Mouse (Mus musculus) MEL (cell line): Measurements from ENCODE around the gene Samd10. TPM values are rescaled to one million over a fixed set of nuclear protein-coding genes. Genes with fewer than 3 reads are reported as not detected.
A peak's percentile ranks its signal among the peaks of the same experiment; 100 is the strongest.

Experiments
- DNase-seq: peaks from one replicate; pipeline ENCODE4 v3.0.0; 2011; ENCODE audit warnings: low read depth, low spot score
- H3K27ac ChIP-seq: 2 replicates; pipeline ENCODE4 v1.5.1; 2012; ENCODE audit warnings: low read depth, mild to moderate bottlenecking, control low read depth, low read length, moderate library complexity; ENCODE audit not compliant: control insufficient read depth
- H3K27me3 ChIP-seq, 2 experiments: fragments of 150-350 bp in 1 of 2; sonication (generic) in 1 of 2; 2 replicates each; pipeline ENCODE4 v1.6.1; 2012; ENCODE audit warnings: low read length in 2 of 2, mild to moderate bottlenecking in 2 of 2, improper control_type of control experiment in 1 of 2, moderate library complexity in 1 of 2; ENCODE audit not compliant: insufficient read depth in 2 of 2, control insufficient read depth in 1 of 2
- H3K36me3 ChIP-seq, 2 experiments: 2 replicates each; pipeline ENCODE4 v1.6.1; 2012 to 2014; ENCODE audit warnings: low read length in 2 of 2, improper control_type of control experiment in 1 of 2, inconsistent platforms in 1 of 2, mild to moderate bottlenecking in 1 of 2; ENCODE audit not compliant: insufficient read depth in 2 of 2, control insufficient read depth in 1 of 2
- H3K4me1 ChIP-seq, 2 experiments: fragments of 150-350 bp in 1 of 2; sonication (generic) in 1 of 2; 2 replicates each; pipeline ENCODE4 v1.6.1; 2012; ENCODE audit warnings: low read length in 2 of 2, improper control_type of control experiment in 1 of 2, mild to moderate bottlenecking in 1 of 2; ENCODE audit not compliant: insufficient read depth in 2 of 2, control insufficient read depth in 1 of 2
- H3K4me3 ChIP-seq, 2 experiments: fragments of 150-350 bp in 1 of 2; sonication (generic) in 1 of 2; 2 replicates each; pipeline ENCODE4 v1.5.1; 2012; ENCODE audit warnings: low read depth in 2 of 2, low read length in 2 of 2, mild to moderate bottlenecking in 2 of 2, moderate library complexity in 2 of 2, control low read depth in 1 of 2, improper control_type of control experiment in 1 of 2; ENCODE audit not compliant: control insufficient read depth in 1 of 2, insufficient read depth in 1 of 2
- H3K79me2 ChIP-seq: 2 replicates; pipeline ENCODE4 v1.6.1; 2012; ENCODE audit warnings: mild to moderate bottlenecking, low read length, moderate library complexity; ENCODE audit not compliant: control insufficient read depth, poor library complexity, insufficient read depth
- H3K9ac ChIP-seq: 2 replicates; pipeline ENCODE4 v1.6.1; 2012; ENCODE audit warnings: low read depth, mild to moderate bottlenecking, control low read depth, low read length, moderate library complexity; ENCODE audit not compliant: control insufficient read depth, poor library complexity, severe bottlenecking
- H3K9me3 ChIP-seq: fragments of 150-350 bp; sonication (generic); replicated peaks from 2 replicates; pipeline ENCODE4 v1.6.1; 2012; ENCODE audit warnings: mild to moderate bottlenecking, low read length, improper control_type of control experiment, moderate library complexity; ENCODE audit not compliant: insufficient read depth
- CTCF ChIP-seq, 3 experiments: IDR thresholded peaks in 2 of 3; conservative IDR thresholded peaks in 1 of 3; 2 replicates each; pipeline ENCODE4 v1.5.1; 2011 to 2012; ENCODE audit warnings: low read length in 3 of 3, low read depth in 2 of 3, mild to moderate bottlenecking in 2 of 3, improper control_type of control experiment in 1 of 3, inconsistent platforms in 1 of 3, mixed read lengths in 1 of 3, moderate library complexity in 1 of 3; ENCODE audit not compliant: control insufficient read depth in 1 of 3, insufficient read depth in 1 of 3, poor library complexity in 1 of 3, severe bottlenecking in 1 of 3
- ELF1 ChIP-seq: IDR thresholded peaks from 2 replicates; pipeline ENCODE4 v1.6.1; 2014; ENCODE audit warnings: low read depth, mild to moderate bottlenecking, inconsistent platforms, low read length, improper control_type of control experiment, moderate library complexity
- EP300 ChIP-seq, 2 experiments: IDR thresholded peaks; 2 replicates each; pipeline ENCODE4 v1.6.1; 2011; ENCODE audit warnings: improper control_type of control experiment in 2 of 2, low read length in 2 of 2, low read depth in 1 of 2, mild to moderate bottlenecking in 1 of 2
- GATA1 ChIP-seq: IDR thresholded peaks from 2 replicates; pipeline ENCODE4 v1.6.1; 2011; ENCODE audit warnings: low read depth, low read length, improper control_type of control experiment
- HCFC1 ChIP-seq: IDR thresholded peaks from 2 replicates; pipeline ENCODE4 v1.6.1; 2012; ENCODE audit warnings: low read depth, mild to moderate bottlenecking, inconsistent platforms, low read length, improper control_type of control experiment, moderate library complexity
- MAX ChIP-seq: IDR thresholded peaks from 2 replicates; pipeline ENCODE4 v1.6.1; 2011; ENCODE audit warnings: low read length, improper control_type of control experiment
- MXI1 ChIP-seq: IDR thresholded peaks from 2 replicates; pipeline ENCODE4 v1.6.1; 2011; ENCODE audit warnings: mild to moderate bottlenecking, low read depth, low read length, improper control_type of control experiment
- MYB ChIP-seq: IDR thresholded peaks from 2 replicates; pipeline ENCODE4 v1.6.1; 2011; ENCODE audit warnings: mild to moderate bottlenecking, low read depth, low read length, improper control_type of control experiment
- NELFE ChIP-seq: IDR thresholded peaks from 2 replicates; pipeline ENCODE4 v1.6.1; 2011; ENCODE audit warnings: low read depth, low read length, improper control_type of control experiment
- NRF1 ChIP-seq: IDR thresholded peaks from 2 replicates; pipeline ENCODE4 v1.6.1; 2014; ENCODE audit warnings: low read depth, mild to moderate bottlenecking, inconsistent platforms, low read length, improper control_type of control experiment, moderate library complexity; ENCODE audit not compliant: poor library complexity, insufficient read depth, severe bottlenecking
- POLR2AphosphoS2 ChIP-seq: IDR thresholded peaks from 2 replicates; pipeline ENCODE4 v1.6.1; 2011; ENCODE audit warnings: low read length, improper control_type of control experiment
- USF1 ChIP-seq: IDR thresholded peaks from 2 replicates; pipeline ENCODE4 v1.6.1; 2014; ENCODE audit warnings: low read depth, mild to moderate bottlenecking, inconsistent platforms, low read length, improper control_type of control experiment, moderate library complexity
- USF2 ChIP-seq, 2 experiments: IDR thresholded peaks; 2 replicates each; pipeline ENCODE4 v1.6.1; 2011 to 2012; ENCODE audit warnings: improper control_type of control experiment in 2 of 2, low read length in 2 of 2, borderline replicate concordance in 1 of 2, inconsistent platforms in 1 of 2, low read depth in 1 of 2, mild to moderate bottlenecking in 1 of 2; ENCODE audit not compliant: insufficient read depth in 1 of 2
- ZC3H11A ChIP-seq: IDR thresholded peaks from 2 replicates; pipeline ENCODE4 v1.6.1; 2012; ENCODE audit warnings: low read depth, mild to moderate bottlenecking, inconsistent platforms, low read length, improper control_type of control experiment
- ZMIZ1 ChIP-seq: IDR thresholded peaks from 2 replicates; pipeline ENCODE4 v1.6.1; 2012; ENCODE audit warnings: low read depth, mild to moderate bottlenecking, inconsistent platforms, low read length, improper control_type of control experiment, moderate library complexity
- polyA plus RNA-seq, 2 experiments: library from polyadenylated mRNA; stranded (reverse) in 1 of 2; unstranded in 1 of 2; fragments of >175 nt in 1 of 2; fragments of >200 nt in 1 of 2; gene quantifications; 2 replicates each; pipeline versions ENCODE4 v1.2.1 to v1.2.4; 2012; ENCODE audit warnings: low replicate concordance in 2 of 2, low read depth in 1 of 2; ENCODE audit not compliant: insufficient read length in 2 of 2, insufficient read depth in 1 of 2, missing spikeins in 1 of 2
- total RNA-seq: library from RNA; depleted of rRNA; stranded (reverse); fragments of 300-350 nt; gene quantifications from 2 replicates; pipeline ENCODE4 v1.2.3, GENCODE M21; 2012

The Samd10 gene
- total and polyA plus RNA-seq, 3 experiments: 0.89 to 4.6 TPM; not detected in 1

DNA sequence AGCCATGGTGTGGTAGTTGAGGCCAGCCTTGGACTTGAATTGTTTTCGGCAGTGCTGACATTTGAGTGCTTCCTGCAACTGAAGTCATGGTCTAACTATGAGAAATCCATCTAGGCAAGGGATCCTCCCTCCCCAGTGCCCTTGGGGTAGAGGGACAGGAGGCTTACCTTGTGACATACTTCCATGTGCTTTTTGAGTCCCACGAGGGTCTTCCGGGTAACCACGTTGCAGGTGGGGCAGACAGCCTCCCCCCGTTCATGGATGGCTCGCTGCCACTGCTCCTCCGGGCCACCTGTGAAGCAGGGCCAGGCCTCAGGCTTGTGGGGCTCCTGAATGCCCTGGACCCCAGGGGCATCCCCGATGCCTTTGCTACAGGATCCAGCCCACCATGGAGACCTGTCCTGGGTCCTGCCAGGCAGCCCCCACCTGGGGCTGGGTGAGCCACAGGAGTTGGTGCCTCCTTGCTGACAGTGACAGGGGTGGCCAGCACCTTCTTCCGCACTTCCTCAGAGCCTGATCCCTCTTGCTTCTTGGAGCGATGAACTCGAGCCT, 10.7 kb downstream of the Samd10 start:
- H3K36me3 ChIP-seq: peaks cover 0 to 7% of the 10 kb centered on the region in 2 experiments; a peak in 3 of 4 replicates
- H3K4me1 ChIP-seq: peaks cover 0 to 12% of the 10 kb centered on the region in 2 experiments; a peak in 2 of 4 replicates
- no peak for TF ChIP-seq NELFE
- no peak for TF ChIP-seq HCFC1
- no peak for TF ChIP-seq ELF1
- no peak for TF ChIP-seq ZC3H11A
- TF ChIP-seq MAX: no peak
- no peak for TF ChIP-seq MYB
- TF ChIP-seq ZMIZ1: no peak
- no peak for TF ChIP-seq USF2 (IDR thresholded peaks at IDR 0.05; ENCODE audit: borderline replicate concordance in 1 of 2, insufficient read depth in 1 of 2, low read depth in 1 of 2, low read length in 2 of 2)
- TF ChIP-seq NRF1: no peak
- no peak for TF ChIP-seq EP300 (IDR thresholded peaks at IDR 0.05; ENCODE audit: low read depth in 1 of 2, low read length in 2 of 2)
- no peak for TF ChIP-seq USF1
- TF ChIP-seq MXI1: no peak
- TF ChIP-seq GATA1: no peak
- TF ChIP-seq, all 39 proteins: peak for 0

DNA sequence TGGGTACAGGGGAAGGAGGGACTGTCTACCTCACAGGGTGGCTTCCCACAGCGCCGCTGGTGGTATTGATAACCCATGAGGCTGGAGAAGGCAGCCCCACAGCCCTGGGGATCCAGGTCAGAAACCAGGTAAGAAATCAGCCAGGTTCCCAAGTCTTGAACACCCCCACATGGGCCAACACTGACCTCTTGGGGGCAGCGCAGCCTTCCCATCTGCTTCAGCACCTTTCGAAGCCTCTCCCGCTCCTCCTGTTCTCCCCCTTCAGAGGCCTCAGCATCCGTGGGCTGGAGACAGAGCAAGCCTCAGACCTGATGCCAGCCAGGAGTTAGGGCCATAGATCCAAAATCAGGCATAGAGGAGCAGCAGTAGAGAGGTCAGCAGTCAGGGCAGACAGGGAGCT, 11.2 kb downstream of the Samd10 start:
- H3K27ac ChIP-seq: no peak overlapping the region
- no peaks in the 10 kb centered on the region for H3K9me3 ChIP-seq
- H3K27me3 ChIP-seq: no peaks in the 10 kb centered on the region
- H3K79me2 ChIP-seq: peaks cover 14% of the 10 kb centered on the region
- peaks cover 0 to 10% of the 10 kb centered on the region in 2 experiments; a peak in 2 of 4 replicates for H3K4me1 ChIP-seq
- H3K9ac ChIP-seq: no peak overlapping the region
- H3K36me3 ChIP-seq: peaks cover 0 to 7% of the 10 kb centered on the region in 2 experiments; a peak in 3 of 4 replicates
- H3K4me3 ChIP-seq: no peak overlapping the region
- DNase-seq: no peak
- peak; percentile 2 to 59 (median 37); a peak in 3 of 6 replicates for TF ChIP-seq CTCF (IDR thresholded peaks at IDR 0.05 in 2 of 3, conservative IDR thresholded peaks at IDR 0.05 in 1 of 3; ENCODE audit: control insufficient read depth in 1 of 3, insufficient read depth in 1 of 3, low read depth in 2 of 3, low read length in 3 of 3, poor library complexity in 1 of 3, severe bottlenecking in 1 of 3)
- no peak for TF ChIP-seq POLR2AphosphoS2
- no peak for TF ChIP-seq HCFC1

More for the DNA sequence above, 10.7 kb downstream of the Samd10 start:
- Histone ChIP-seq H3K9ac (no peak overlapping the region), H3K79me2 (peaks cover 14% of the 10 kb centered on the region), H3K27ac (no peak overlapping the region), H3K4me3 (no peak overlapping the region), H3K9me3 (no peaks in the 10 kb centered on the region), H3K27me3 (no peaks in the 10 kb centered on the region)
- DNase-seq: no peak
